Mouse (Mus musculus) stomach, postnatal 0 days (tissue): ENCODE measurements at regions not wholly inside any gene's neighbourhood (a gene's known extent, or its start where the extent isn't known, plus 50 kb on each side); places are given as distances from the start of the nearest gene placed in this dataset. TPM values are rescaled to one million over a fixed set of nuclear protein-coding genes. Genes with fewer than 3 reads are reported as not detected.

Source experiments
- ATAC-seq: fragments of 200-750 bp; cut with Nextera tagmentation; 2 replicates; pipeline ENCODE4 v1.8.0; 2017; ENCODE audit not compliant: low FRiP score, low TSS enrichment
- DNase-seq: peaks from one replicate; pipeline ENCODE4 v3.0.0-alpha.2; 2016; ENCODE audit warnings: low spot score
- H3K27ac ChIP-seq: fragments of 300-500 bp; sonication (generic); replicated peaks from 2 replicates; pipeline ENCODE4 v1.5.1; 2014; ENCODE audit warnings: mild to moderate bottlenecking, control low read depth
- H3K27me3 ChIP-seq: fragments of 300-500 bp; sonication (generic); 2 replicates; pipeline ENCODE4 v1.6.1; 2014; ENCODE audit warnings: low read length; ENCODE audit not compliant: control insufficient read depth, insufficient read depth
- H3K36me3 ChIP-seq: fragments of 300-500 bp; sonication (generic); 2 replicates; pipeline ENCODE4 v1.6.1; 2014; ENCODE audit warnings: low read length, mixed read lengths; ENCODE audit not compliant: control insufficient read depth, insufficient read depth
- H3K4me1 ChIP-seq: fragments of 300-500 bp; sonication (generic); replicated peaks from 2 replicates; pipeline ENCODE4 v1.6.1; 2014; ENCODE audit warnings: antibody characterized with exemption; ENCODE audit not compliant: control insufficient read depth, insufficient read depth
- H3K4me2 ChIP-seq: fragments of 300-500 bp; sonication (generic); replicated peaks from 2 replicates; pipeline ENCODE4 v1.6.1; 2014; ENCODE audit warnings: low read depth, mild to moderate bottlenecking, control low read depth, moderate library complexity
- H3K4me3 ChIP-seq: fragments of 300-500 bp; sonication (generic); 2 replicates; pipeline ENCODE4 v1.5.1; 2014; ENCODE audit warnings: low read depth, low read length, control low read depth
- H3K9ac ChIP-seq: fragments of 300-500 bp; sonication (generic); 2 replicates; pipeline ENCODE4 v1.6.1; 2014; ENCODE audit warnings: mild to moderate bottlenecking, low read length, control low read depth, mixed read lengths
- H3K9me3 ChIP-seq: fragments of 300-500 bp; sonication (generic); 2 replicates; pipeline ENCODE4 v1.6.1; 2016; ENCODE audit warnings: low read length; ENCODE audit not compliant: control insufficient read depth
- CTCF ChIP-seq: IDR thresholded peaks from 2 replicates; pipeline ENCODE4 v1.5.1; 2016; ENCODE audit warnings: antibody characterized with exemption, low read depth, mild to moderate bottlenecking, moderate library complexity
- EP300 ChIP-seq: optimal IDR thresholded peaks from 2 replicates; pipeline ENCODE3; 2016; ENCODE audit warnings: antibody characterized with exemption
- WGBS: fragments of 180-500 bp; shearing (Covaris S2); extraction: QIAGEN DNeasy Blood & Tissue Kit; methylation state at CpG from one replicate; pipeline ENCODE4 v1.1.7; 2014; 5-methylcytosine and 5-hydroxymethylcytosine counted together
- microRNA-seq: library from miRNA; unstranded; fragments of <30 nt; microRNA quantifications from one replicate; pipeline ENCODE4, GENCODE M21; 2016

DNA sequence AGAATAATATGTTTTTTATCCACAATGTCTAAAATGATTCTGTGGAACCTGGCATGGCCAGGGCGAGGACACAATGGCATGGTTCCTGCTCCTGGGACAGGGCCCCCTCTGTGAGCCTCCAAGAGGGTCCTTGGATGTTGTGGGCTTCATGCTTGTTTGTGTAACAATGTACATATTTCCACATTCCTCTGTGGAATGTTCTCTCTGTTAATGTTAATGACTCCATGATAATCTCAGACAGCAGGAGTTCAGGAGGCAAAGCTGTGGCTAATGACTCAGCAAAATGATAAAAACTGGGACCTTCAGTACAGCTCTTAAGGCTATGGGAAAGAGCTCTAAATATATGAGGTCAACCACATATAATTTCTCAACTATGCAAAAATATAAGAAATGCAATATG is 858.3 kb upstream of the Slitrk1 start:
- Histone ChIP-seq H3K36me3 (no peaks in the 10 kb centered on the region), H3K9me3 (no peaks in the 10 kb centered on the region)
- TF ChIP-seq CTCF (no peak), EP300 (no peak)

DNA sequence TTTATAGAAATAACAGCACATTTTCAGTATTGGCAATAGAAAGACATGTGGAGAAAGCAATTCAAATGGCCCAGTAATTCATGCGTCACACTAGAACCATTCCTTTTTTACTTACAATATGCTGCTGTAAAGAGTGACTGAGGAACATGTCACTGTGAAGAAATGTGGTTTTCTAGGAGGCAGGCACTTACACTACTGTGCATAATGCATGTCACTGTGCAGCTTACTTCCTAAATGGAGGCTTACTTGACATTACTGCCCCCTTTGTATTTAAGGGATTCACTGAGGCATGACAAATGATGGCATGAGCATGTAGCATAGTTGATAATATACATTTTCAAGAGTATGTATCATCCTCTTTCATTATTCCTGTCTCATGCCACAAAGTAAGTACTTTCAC is 846.9 kb upstream of the Slitrk1 start:
- WGBS, result 86% methylated on average over 1 of the region's 1 CpGs
- Histone ChIP-seq H3K27ac (no peak overlapping the region), H3K36me3 (no peaks in the 10 kb centered on the region)

More for the DNA sequence above, 858.3 kb upstream of the Slitrk1 start:
- H3K27me3 ChIP-seq, result no peaks in the 10 kb centered on the region
- WGBS, result 83% methylated on average over 1 of the region's 1 CpGs
- ATAC-seq (no peak), DNase-seq (no peak)
- no peaks in the 10 kb centered on the region for H3K4me1 ChIP-seq
- no peak overlapping the region for H3K4me3 ChIP-seq
- no peak overlapping the region for H3K9ac ChIP-seq
- no peak overlapping the region for H3K4me2 ChIP-seq
- H3K27ac ChIP-seq, result no peak overlapping the region

More for the DNA sequence above, 846.9 kb upstream of the Slitrk1 start:
- DNase-seq (no peak), ATAC-seq (no peak)
- Histone ChIP-seq H3K27me3 (no peaks in the 10 kb centered on the region), H3K4me1 (no peaks in the 10 kb centered on the region), H3K9me3 (no peaks in the 10 kb centered on the region), H3K9ac (no peak overlapping the region), H3K4me3 (no peak overlapping the region), H3K4me2 (no peak overlapping the region)
- no peak for TF ChIP-seq EP300
- no peak for TF ChIP-seq CTCF

Small RNA genes in the stretch of these regions (microRNA-seq; reads per million reads assigned to microRNA genes)
- not detected for gene Gm24369
